Mouse (Mus musculus) thymus, postnatal 0 days (tissue): ENCODE data around the gene Stk10. TPM values are rescaled to one million over a fixed set of nuclear protein-coding genes. Genes with fewer than 3 reads are reported as not detected.
A peak's percentile ranks its signal among the peaks of the same experiment; 100 is the strongest.
"Not testable (repeated sequence)": the region's sequence is repeated elsewhere in the genome, so short reads cannot be mapped to it uniquely, and the experiment has no call there.

Source experiments
- DNase-seq: peaks from one replicate; pipeline ENCODE4 v3.0.0-alpha.2; 2015; ENCODE audit warnings: low spot score
- polyA plus RNA-seq: library from polyadenylated mRNA; unstranded; fragments of >200 nt; fragmentation: Nextera tagmentation; extraction: Ambion mirVana; gene quantifications from 2 replicates; pipeline ENCODE4 v1.2.1, GENCODE M21; 2015

Gene Stk10
- 10.6 and 12.9 TPM in 2 replicates for polyA plus RNA-seq

DNA sequence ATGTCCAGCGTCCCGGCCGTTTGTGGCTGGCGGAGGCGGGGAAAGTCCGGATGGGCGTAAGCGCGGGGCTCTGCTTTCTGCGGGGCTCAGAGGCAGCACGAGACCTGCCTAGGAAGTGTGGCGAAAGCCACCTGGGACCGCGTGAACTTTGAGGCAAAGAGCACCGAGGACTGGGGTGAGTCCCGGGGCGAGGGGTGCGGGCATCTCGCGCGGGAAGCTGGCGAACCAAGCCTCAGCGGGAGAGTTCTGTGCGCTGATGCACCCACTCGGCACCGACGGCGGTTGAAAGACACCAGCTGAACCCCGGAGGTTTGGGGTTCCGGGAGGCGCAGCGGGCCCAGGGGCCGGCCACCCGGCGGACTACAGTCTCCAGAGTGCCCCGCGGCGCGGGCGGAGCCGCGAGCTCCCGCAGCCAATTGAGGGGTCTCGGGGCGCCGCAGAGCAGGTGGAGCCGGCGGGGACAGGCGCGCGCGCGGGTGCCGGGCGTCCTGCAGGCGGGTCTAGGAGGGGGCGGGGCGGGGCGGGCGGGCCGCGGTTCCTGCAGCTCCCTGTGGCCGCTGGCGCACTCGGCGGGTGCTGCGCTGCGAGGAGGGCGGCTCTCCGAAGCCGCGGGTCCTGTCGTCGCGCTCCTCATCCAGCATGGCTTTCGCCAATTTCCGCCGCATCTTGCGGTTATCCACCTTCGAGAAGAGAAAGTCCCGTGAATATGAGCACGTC lies at the start of gene Stk10:
Gene Stk10 (plus strand): TSS at position 541 of the 717 bp plus-strand sequence.
- peak; percentile 95 for DNase-seq

- no peak for DNase-seq
Measured at GRCm38 (mm10) chr11:32485290-32485689, 47.8 kb upstream of the Stk10 start.

DNA sequence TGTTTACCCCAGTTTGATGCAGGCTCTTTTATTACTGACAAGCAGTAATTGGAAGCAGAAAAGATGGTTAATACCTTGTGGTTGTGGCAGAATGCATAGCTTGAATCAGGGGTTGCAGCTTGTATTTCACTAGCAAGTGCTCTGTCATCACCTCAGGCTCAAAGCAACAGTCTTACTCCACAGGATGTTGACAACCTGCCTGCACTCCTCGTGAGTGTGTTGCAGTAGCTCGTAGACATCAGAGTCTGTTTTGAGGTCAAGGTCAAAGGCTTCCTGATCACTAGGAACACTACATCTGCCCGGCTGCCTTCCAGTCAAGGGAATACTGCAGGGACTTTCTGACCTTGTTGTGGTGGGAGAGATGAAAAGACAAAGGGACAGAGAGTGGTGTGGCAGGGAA lies 46.5 kb upstream of the Stk10 start:
- DNase-seq: peak; percentile 44

- peak; percentile 19 for DNase-seq
Measured at GRCm38 (mm10) chr11:32487501-32487900, 45.6 kb upstream of the Stk10 start.

GRCm38 (mm10) chr11:32488344-32488743 lies 44.8 kb upstream of the Stk10 start:
- DNase-seq: no peak

- DNase-seq: peak; percentile 20
Measured at GRCm38 (mm10) chr11:32488808-32489670, 44.1 kb upstream of the Stk10 start.

GRCm38 (mm10) chr11:32491079-32491478 lies 42.0 kb upstream of the Stk10 start:
- DNase-seq: no peak

GRCm38 (mm10) chr11:32493312-32493711 lies 39.8 kb upstream of the Stk10 start:
- no peak for DNase-seq

DNA sequence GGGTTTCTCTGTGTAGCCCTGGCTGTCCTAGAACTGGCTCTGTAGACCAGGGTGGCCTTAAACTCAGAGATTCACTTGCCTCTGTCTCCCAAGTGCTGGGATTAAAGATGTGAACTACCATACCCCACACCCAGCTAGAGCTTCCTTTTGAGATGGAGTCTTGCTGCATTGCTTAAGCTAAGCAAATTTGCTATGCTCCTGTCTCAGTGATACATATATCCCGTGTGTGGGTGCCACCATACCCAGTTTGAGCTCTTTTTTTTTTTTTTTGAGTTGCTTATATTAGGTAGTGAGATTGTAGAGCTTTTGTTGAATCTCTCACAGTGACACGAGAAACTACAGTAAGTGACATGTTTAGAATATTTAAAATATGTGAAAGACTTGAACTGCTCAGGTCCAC lies 37.8 kb upstream of the Stk10 start:
- no peak for DNase-seq

DNA sequence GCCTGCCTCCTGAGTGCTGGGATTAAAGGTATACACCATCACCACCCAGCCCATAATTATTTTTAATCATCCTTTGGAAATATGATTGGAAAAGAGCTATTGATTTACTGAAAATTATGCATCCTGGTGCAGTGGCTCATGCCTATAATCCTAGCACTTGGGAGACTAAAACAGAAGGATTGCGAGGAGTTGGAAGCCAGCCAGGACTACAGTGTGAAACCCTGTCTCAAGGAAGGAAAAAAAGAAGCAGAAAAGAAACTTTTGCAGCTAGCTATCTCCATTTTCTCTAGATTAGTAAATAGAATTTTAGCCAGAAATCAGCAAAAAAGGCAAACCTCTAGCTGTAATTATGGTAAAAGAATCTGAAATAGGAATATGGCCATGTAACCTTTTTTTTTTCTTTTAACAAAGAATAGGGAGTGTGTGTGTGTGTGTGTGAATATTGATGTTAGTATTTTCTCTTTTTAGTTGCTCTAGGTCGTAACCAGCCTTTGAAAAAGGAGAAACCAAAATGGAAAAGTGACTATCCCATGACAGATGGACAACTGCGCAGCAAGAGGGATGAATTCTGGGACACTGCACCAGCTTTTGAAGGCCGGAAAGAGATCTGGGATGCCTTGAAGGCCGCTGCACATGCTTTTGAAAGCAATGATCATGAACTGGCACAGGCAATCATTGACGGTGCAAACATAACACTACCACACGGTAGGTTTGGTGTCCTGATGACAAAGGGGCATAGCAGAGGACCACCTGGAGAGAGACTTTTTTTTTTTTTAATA lies 34.2 kb upstream of the Stk10 start:
- DNase-seq: no peak

GRCm38 (mm10) chr11:32499931-32500330 lies 33.2 kb upstream of the Stk10 start:
- peak; percentile 21 for DNase-seq

- DNase-seq: no peak
Measured at GRCm38 (mm10) chr11:32503711-32504110, 29.4 kb upstream of the Stk10 start.

GRCm38 (mm10) chr11:32505091-32505739 lies 27.9 kb upstream of the Stk10 start:
- DNase-seq: no peak

DNA sequence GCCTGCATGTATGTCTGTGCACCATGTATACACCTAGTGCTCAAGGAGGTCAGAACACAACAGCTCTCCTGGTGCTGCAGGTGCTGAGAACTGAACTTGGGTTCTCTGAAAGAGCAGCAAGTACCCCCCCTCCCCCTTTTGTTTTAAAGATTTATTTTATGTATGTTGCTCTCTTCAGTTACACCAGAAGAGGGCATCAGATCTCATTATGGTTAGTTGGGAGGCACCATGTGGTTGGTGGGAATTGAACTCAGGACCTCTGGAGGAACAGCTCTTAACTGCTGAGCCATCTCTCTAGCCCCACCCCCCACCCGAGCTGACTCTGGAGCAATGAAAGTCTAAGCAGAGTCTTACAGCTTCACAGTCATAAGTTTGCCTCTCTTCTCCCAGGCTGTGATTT lies 22.2 kb upstream of the Stk10 start:
- DNase-seq: no peak

- DNase-seq: not testable (repeated sequence)
Measured at GRCm38 (mm10) chr11:32514853-32515252, 18.3 kb upstream of the Stk10 start.

GRCm38 (mm10) chr11:32516091-32516490 lies 17.0 kb upstream of the Stk10 start:
- DNase-seq: no peak

GRCm38 (mm10) chr11:32516916-32517712 lies 16.0 kb upstream of the Stk10 start:
- no peak for DNase-seq

GRCm38 (mm10) chr11:32518770-32519169 lies 14.3 kb upstream of the Stk10 start:
- no peak for DNase-seq

GRCm38 (mm10) chr11:32519354-32519753 lies 13.8 kb upstream of the Stk10 start:
- no peak for DNase-seq

DNA sequence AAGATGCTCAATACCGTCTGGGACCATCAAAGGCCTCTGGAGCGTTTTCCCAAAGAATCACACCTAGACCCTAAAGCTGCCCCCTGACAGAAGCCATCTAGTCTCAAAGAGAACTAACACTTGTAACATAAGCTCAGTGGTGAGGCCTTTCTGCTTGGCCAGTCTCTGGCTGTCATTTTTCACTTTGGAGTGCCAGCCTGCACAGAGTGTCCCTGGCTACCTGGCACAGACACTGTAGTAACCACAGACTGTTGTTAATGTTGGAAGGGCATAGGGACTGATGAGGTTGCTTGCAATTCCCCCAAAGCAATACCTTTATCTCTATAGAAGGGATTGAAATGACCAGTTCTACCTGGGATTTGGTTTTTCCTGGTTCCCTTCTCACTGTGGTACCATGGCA lies 11.9 kb upstream of the Stk10 start:
- DNase-seq: no peak
